Mouse (Mus musculus) cerebellum, adult 2 months (tissue): Measurements from ENCODE around the gene Ercc4.

ENCODE experiments used
- CTCF ChIP-seq: fragments of 200-500 bp; IDR thresholded peaks from 2 replicates; pipeline ENCODE4 v1.5.1; 2011; ENCODE audit warnings: low read depth, mild to moderate bottlenecking, control low read depth, low read length, moderate library complexity, borderline replicate concordance; ENCODE audit not compliant: insufficient read depth
- POLR2A ChIP-seq: fragments of 200-500 bp; IDR thresholded peaks from 2 replicates; pipeline ENCODE4 v1.6.1; 2011; ENCODE audit warnings: low read length, control low read depth, borderline replicate concordance; ENCODE audit not compliant: insufficient read depth

DNA sequence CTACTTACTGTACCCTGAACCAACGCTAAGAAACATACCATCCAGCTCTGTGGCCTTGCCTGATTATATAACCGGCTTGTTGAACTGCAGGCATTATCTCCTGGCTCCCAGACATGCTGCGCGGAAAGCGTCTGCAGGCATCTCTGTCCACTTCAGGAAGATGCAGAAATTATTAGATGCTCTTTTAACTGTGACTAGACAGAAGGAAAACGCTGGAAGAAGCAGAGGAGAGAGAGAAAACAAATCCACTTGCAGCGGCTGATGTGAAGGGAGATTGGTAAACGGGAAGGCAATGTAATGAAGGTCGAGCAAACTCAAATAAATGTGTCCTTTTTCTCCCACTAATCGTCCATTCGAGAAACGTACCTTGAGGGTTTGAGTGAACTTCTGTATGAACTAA is 1.1 kb upstream of the Ercc4 start:
- TF ChIP-seq POLR2A (no peak), CTCF (no peak)
